Comparison of ENCODE assay signal across 16 mouse cellular contexts in the genomic region with DNA sequence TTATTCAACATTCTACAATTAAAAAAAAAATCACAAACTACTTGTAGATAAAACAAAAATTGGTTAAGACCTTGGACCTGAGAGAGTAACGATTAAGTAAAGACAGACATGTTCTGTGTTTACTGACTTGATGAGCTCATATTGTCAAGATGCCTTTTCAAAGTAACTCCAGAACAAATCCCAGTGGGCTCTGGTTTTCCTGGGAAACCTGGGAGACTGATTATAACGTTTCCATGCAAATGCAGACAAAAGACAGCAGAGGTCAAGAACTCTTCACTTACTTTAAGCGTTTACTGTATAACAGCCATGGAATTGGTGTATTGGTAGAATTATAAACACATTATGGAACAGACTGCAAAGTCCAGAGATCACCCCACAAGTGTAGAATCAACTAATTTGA.
"Had no signal": no experiment of that assay in that cellular context is flagged by ENCODE, and none has a peak within 500 bp of the region (broad histone marks: within the 10 kb centered on the region; RNA-seq: fewer than 3 reads in every experiment).

No protein-coding gene starts in this region.

- H3K36me3 ChIP-seq: stomach, embryonic 15.5 days had no signal

- H3K27me3 ChIP-seq: neural tube, embryonic 13.5 days; neural tube, embryonic 15.5 days; stomach, embryonic 15.5 days had no signal

- H3K27ac ChIP-seq: neural tube, embryonic 13.5 days; neural tube, embryonic 15.5 days; stomach, embryonic 15.5 days; stomach, postnatal 0 days had no signal

- H3K4me3 ChIP-seq: neural tube, embryonic 13.5 days; neural tube, embryonic 15.5 days; stomach, embryonic 15.5 days had no signal

- H3K9ac ChIP-seq: neural tube, embryonic 13.5 days; neural tube, embryonic 15.5 days; stomach, embryonic 15.5 days had no signal

- H3K4me2 ChIP-seq: neural tube, embryonic 13.5 days; neural tube, embryonic 15.5 days; stomach, embryonic 15.5 days had no signal

- DNase-seq: retina, postnatal 1 day; right cerebral cortex, adult 18-20 months; right cerebral cortex, postnatal 14 days; right cerebral cortex, postnatal 25 days; right cerebral cortex, postnatal 4 days; spleen, adult 18-20 months; thymus, adult 18-20 months; thymus, adult 2 months; thymus, postnatal 14 days; thymus, postnatal 25 days; thymus, postnatal 36 days; thymus, postnatal 4 days had no signal

- H3K9me3 ChIP-seq: neural tube, embryonic 13.5 days; neural tube, embryonic 15.5 days; stomach, embryonic 15.5 days had no signal

- H3K4me1 ChIP-seq: neural tube, embryonic 13.5 days; neural tube, embryonic 15.5 days; stomach, embryonic 15.5 days had no signal
